In the genomic region with DNA sequence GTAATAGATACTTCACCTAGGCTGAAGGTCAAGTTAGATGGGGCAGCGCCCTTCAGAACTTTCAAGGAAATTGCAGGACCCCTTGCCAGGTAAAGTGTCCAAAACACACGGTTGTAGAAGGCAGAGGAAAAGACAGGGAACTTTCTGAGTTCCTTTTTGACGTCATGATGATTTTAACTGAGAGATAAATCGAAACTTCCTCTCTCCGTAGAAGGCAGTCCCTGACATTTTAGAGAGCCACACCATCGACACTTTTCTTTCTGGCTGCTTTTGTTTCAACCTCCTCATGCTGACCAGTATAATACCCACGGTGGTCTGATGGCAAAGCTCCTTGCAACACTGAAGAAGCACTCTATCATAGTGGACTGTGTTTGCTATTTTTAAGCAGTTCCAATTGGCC, we compare ENCODE assay signal across 24 mouse cellular contexts. TPM values are rescaled to one million over a fixed set of nuclear protein-coding genes. Genes with fewer than 3 reads are reported as not detected.
DNase-seq lines count a peak whose midpoint lies in the region; ATAC-seq and TF ChIP-seq lines count a peak whose summit lies in the region.
"Had no signal": no experiment of that assay in that cellular context is flagged by ENCODE, and none has a peak within 500 bp of the region (broad histone marks: within the 10 kb centered on the region; RNA-seq: fewer than 3 reads in every experiment).

No protein-coding gene starts in this region.

- H3K36me3 ChIP-seq in heart, postnatal 0 days (replicated peaks; ENCODE audit: control insufficient read depth, insufficient read depth, low read length) = no peaks in the 10 kb centered on the region
- no peaks in the 10 kb centered on the region for H3K36me3 ChIP-seq in splenic B cell, adult 2 months (ENCODE audit: control insufficient read depth, insufficient read depth, low read length, poor library complexity, severe bottlenecking)
- H3K36me3 ChIP-seq: hindbrain, embryonic 13.5 days; limb, embryonic 15.5 days; neural tube, embryonic 12.5 days had no signal

- no peak for DNase-seq in heart, postnatal 0 days (ENCODE audit: low spot score)
- DNase-seq in heart, postnatal 25 days (ENCODE audit: low spot score) = no peak
- DNase-seq in splenic B cell, adult 2 months (ENCODE audit: low read depth, low spot score) = peak; percentile 13
- DNase-seq in frontal cortex, postnatal 10 days (ENCODE audit: low spot score in 2 of 2) = no peak
- DNase-seq: adrenal gland, postnatal 10 days; cerebellum, adult 9-10 months; gastrocnemius, postnatal 14 days; heart, adult 2 months; heart, postnatal 10 days; kidney, adult 2 months; kidney, postnatal 10 days; left cerebral cortex, postnatal 4 days; lung, embryonic 14.5 days; midbrain, embryonic 14.5 days; retina, postnatal 1 day; thymus, postnatal 14 days had no signal

- H3K4me1 ChIP-seq in heart, postnatal 0 days (ENCODE audit: control insufficient read depth, insufficient read depth) = no peaks in the 10 kb centered on the region
- H3K4me1 ChIP-seq: hindbrain, embryonic 13.5 days; limb, embryonic 15.5 days; neural tube, embryonic 12.5 days had no signal

- intact Hi-C loops in heart, postnatal 25 days (cut with DNase I) = no loop called here

- no peaks in the 10 kb centered on the region for H3K27me3 ChIP-seq in heart, postnatal 0 days (ENCODE audit: control insufficient read depth, insufficient read depth, low read length)
- H3K27me3 ChIP-seq in splenic B cell, adult 2 months (ENCODE audit: control insufficient read depth, insufficient read depth, low read length, poor library complexity, severe bottlenecking) = no peaks in the 10 kb centered on the region
- H3K27me3 ChIP-seq: hindbrain, embryonic 13.5 days; limb, embryonic 15.5 days; neural tube, embryonic 12.5 days had no signal

- no peak for TF ChIP-seq CTCF in heart, postnatal 0 days (IDR thresholded peaks at IDR 0.05; ENCODE audit: low read depth)

- H3K4me2 ChIP-seq in heart, postnatal 0 days (ENCODE audit: low read depth, low read length) = peak overlapping the region; percentile 2; the same call in 1 of the 2 replicates
- H3K4me2 ChIP-seq: hindbrain, embryonic 13.5 days; limb, embryonic 15.5 days; lung, embryonic 14.5 days; neural tube, embryonic 12.5 days had no signal

- no peak for ATAC-seq in heart, postnatal 0 days (ENCODE audit: insufficient read depth, low read depth)
- peak; percentile 57 for ATAC-seq in CD4-positive, CD25-positive, alpha-beta regulatory T cell, adult 4 months
- peak; percentile 49 for ATAC-seq in activated CD4-positive, CD25-positive, alpha-beta regulatory T cell, adult 4 months
- ATAC-seq in monocyte, adult 5-6 weeks (replicated peaks; ENCODE audit: insufficient number of reproducible peaks, low FRiP score, low TSS enrichment, poor library complexity, severe bottlenecking) = no peak
- ATAC-seq: forebrain, embryonic 14.5 days; Patski had no signal

- no peak overlapping the region for H3K27ac ChIP-seq in heart, postnatal 0 days (ENCODE audit: low read depth)
- H3K27ac ChIP-seq: heart, adult 2 months; hindbrain, embryonic 13.5 days; limb, embryonic 15.5 days; neural tube, embryonic 12.5 days had no signal

- 38% methylated on average over 7 of the region's 7 CpGs for WGBS in heart, postnatal 0 days

- no peak overlapping the region for H3K4me3 ChIP-seq in heart, postnatal 0 days (ENCODE audit: low read depth, low read length)
- H3K4me3 ChIP-seq: heart, adult 2 months; hindbrain, embryonic 13.5 days; limb, embryonic 15.5 days; neural tube, embryonic 12.5 days had no signal

- no peak overlapping the region for H3K9ac ChIP-seq in heart, postnatal 0 days (replicated peaks; ENCODE audit: low read depth, low read length)
- H3K9ac ChIP-seq: hindbrain, embryonic 13.5 days; limb, embryonic 15.5 days; lung, embryonic 14.5 days; neural tube, embryonic 12.5 days had no signal

- no peak for TF ChIP-seq EP300 in heart, postnatal 0 days (IDR thresholded peaks at IDR 0.05; ENCODE audit: low read depth)

- no peaks in the 10 kb centered on the region for H3K9me3 ChIP-seq in heart, postnatal 0 days (replicated peaks; ENCODE audit: control insufficient read depth, low read length)
- H3K9me3 ChIP-seq: hindbrain, embryonic 13.5 days; limb, embryonic 15.5 days; neural tube, embryonic 12.5 days had no signal

RNA-seq across cellular contexts. Expression of a gene that starts 15.7 kb away (rescaled TPM):
- 5.4 and 11.6 TPM in 2 replicates for total RNA-seq in heart, postnatal 0 days (2014; rRNA removed; ENCODE audit: low replicate concordance)
- 1.6 and 2.0 TPM in 2 replicates for polyA plus RNA-seq in heart, postnatal 0 days (2015; fragmentation: Nextera tagmentation; extraction: Ambion mirVana)
- 1 to 10 TPM; 4.4 to 4.7 TPM for total RNA-seq in heart, postnatal 25 days (2021)
- 10 to 100 TPM; 36.6 to 47.9 TPM for polyA plus RNA-seq in CD4-positive, CD25-positive, alpha-beta regulatory T cell, adult 4 months (2017; shearing (Covaris generic))
- 10 to 100 TPM; 39.7 to 43.9 TPM for polyA plus RNA-seq in activated CD4-positive, CD25-positive, alpha-beta regulatory T cell, adult 4 months (2017; shearing (Covaris generic))
- total RNA-seq in monocyte, adult 5-6 weeks (2017) = 179 to 261 TPM (median 185 TPM) in 3 replicates

Comparison
In these comparisons a context has a peak if more than half of its experiments do, and no peak if none do; other contexts are left out.
1. ATAC-seq: peak in CD4-positive, CD25-positive, alpha-beta regulatory T cell, adult 4 months (single experiment) and activated CD4-positive, CD25-positive, alpha-beta regulatory T cell, adult 4 months (single experiment); none in heart, postnatal 0 days (single experiment) and monocyte, adult 5-6 weeks (single experiment).
2. RNA of a gene that starts 15.7 kb away (total RNA-seq): 179 to 261 TPM in monocyte, adult 5-6 weeks; 5.4 to 11.6 TPM in heart, postnatal 0 days and 4.4 to 4.7 TPM in heart, postnatal 25 days; every median in the first group is over 10 times any median in the second.